Mouse (Mus musculus) adrenal gland, postnatal 36 days (tissue): ENCODE results near the gene Sppl2b. TPM values are rescaled to one million over a fixed set of nuclear protein-coding genes. Genes with fewer than 3 reads are reported as not detected.

ENCODE experiments used
- DNase-seq, 2 experiments: peaks; one replicate each; pipeline ENCODE4 v3.0.0; 2021; ENCODE audit warnings: mixed read lengths in 1 of 2
- total RNA-seq, 2 experiments: library from RNA; stranded (reverse); gene quantifications; 2 replicates each; pipeline ENCODE4 v1.2.3; 2021

Gene Sppl2b
- total RNA-seq, 2 experiments from 2014 or later = 28.1 to 30.3 TPM

DNA sequence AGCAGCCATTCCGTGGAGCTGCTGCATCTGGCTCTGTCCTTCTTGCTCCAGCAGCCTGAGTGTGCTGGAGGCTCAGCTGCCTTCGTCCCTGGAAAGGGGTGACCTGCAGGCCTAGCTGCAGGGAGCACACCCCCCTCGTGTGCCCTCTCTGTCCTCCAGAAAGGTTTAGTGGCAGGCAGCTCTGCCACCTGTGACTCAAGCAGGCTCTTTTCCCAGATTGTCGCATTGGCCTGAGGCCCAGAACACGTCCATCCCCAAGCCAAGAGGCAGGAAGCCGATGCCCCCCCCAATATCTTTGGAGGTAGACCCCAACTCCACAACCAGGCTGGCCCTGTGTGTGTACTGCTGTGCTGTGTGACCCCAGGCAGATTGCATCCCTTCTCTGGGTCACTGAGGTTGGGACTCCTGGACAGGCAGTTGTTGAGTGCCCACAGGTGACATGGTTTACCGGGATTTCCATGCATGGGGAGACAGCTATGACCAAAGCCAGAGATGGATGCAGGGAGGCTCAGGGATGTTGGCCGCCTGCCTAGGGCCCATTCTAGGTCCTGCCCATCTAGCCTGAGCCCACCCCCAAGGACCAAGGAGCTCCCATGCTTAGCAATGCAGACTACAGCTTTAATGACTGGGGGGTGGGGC lies 9.9 kb upstream of the Sppl2b start:
- peak in 1 of 2 experiments; percentile 15 for DNase-seq

DNA sequence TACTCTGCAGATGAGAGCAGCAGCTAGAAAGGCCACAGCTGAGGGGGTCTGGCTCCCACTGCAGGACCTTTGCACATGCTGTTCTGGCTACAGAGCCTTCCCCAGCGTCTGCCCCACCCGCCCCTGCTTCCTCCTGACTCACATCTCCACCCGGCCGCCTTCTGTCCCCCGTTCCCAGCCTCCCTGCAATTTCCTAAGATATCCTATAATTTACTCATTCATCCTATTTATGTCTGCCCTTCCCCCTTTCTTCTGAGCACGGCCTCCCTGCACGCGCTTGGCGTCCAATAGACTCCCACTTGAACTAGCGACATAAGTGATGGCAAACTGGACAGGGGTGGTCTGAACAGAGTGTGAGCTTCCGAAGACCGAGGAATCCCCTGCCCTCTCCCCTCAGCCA lies 9.3 kb upstream of the Sppl2b start:
- DNase-seq = no peak

DNA sequence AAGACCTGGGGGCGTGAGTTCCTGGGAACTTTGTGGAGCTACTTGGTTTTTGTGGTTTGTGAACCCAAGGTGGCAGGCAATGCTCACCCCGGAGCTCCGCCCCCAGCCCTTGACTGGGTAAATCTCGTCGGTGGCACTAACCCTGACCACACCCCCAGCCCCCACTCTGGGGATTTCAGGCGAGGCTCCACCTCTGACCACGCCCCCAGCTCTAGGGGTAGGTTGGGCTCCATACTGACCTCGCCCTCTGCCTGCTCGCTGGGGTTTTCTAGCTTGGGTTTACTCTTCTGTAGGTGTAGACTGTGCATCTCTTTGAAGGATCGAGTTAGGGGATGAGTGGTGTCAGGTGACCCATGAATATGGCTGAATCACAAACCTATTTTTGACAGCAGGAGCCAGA lies 6.5 kb upstream of the Sppl2b start:
- peak; percentile 63 to 75 for DNase-seq

DNA sequence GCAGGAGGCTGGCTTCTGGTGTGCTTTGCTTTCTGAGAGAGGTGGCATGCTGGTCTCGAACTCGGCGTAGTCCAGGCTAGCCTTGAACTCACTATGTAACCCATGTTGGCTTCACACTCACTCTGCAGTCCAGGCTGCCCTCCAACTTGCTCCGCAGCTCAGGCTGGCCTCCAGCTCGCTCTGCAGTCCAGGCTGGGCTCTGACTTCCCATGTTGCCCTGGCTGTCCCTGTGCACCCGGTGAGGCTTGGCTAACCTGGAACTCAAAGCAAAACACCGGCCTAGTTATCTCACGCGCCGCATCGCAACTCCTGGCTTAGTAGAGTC lies 636 bp downstream of the Sppl2b start:
- no peak for DNase-seq

DNA sequence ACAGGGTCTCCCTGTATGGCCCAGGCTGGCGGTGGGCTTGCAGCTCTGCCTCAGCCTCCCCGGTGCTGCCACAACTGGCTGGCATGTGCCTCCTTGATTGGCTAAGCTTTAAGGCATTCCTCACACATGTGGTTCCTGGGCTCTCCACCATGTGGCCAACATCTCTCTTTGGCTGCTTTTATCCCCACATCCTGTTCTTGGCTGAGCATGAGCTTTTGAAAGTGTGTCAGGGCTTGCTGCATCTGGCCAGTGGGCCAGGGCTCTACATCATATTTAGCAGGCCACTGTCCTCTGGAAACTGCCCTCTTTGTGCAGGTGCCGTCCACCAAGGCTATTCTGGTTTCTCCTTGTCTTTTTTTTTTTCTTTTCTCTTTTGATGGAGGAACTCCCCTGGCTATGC lies 1.2 kb downstream of the Sppl2b start:
- DNase-seq = no peak

DNA sequence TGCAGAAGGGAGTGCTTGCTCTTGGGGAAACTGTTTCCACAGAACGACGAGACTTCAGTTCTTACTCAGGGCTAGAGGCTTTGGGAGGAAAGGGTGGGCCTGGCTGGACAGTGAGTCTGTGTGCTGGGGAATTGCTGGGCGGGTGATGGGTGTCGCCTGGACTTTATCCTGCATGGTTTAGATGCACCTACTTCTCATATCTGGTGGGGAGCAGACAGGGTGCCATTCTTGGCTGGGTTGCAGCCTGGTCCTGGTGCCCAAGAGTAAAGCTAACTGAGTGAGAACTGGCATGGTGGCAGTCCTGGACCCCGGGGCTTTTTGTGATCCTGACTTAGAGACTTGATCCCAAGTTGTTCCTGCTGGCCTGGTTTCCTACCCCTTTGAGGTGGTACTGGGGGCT lies 1.8 kb downstream of the Sppl2b start:
- DNase-seq = no peak

DNA sequence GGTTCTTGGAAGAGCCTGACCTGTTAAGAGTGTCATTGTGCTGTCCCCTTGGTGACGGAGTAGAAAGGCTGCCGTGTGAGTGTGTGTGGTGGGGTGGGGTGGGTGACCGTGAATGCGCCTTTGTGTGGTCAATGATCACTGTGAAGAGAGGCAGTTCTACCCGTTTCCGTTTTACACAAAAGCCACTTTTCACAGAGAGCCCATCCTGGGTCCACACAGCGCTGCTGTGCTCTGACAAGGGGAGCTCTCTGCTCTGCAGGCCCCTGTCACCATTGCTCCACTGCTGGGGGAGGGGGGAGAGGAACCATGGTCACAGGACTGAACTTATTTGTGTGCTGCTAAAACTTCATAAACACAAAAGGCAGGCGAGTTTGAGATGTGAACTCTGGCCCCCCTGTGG lies 2.3 kb downstream of the Sppl2b start:
- no peak for DNase-seq

DNA sequence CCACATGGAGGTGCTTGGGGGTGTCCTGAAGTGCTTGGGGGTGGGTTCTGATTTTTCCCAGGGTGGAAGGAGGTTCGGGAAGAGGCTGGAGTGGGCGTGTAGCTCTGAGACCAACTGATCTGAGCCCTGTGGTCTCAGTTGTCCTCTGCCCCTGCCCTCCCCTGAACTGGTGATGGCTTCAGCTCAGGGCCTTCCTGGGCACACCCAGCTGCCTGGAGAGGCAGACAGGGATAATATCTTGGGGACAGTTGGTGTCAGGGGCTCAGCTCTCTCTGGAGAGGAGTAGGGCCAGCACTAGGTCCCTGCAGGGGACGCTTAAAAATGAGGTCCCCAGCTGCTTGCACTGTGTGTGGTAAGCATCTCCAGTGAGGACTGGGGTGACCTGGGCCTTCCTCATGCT lies 2.8 kb downstream of the Sppl2b start:
- no peak for DNase-seq

DNA sequence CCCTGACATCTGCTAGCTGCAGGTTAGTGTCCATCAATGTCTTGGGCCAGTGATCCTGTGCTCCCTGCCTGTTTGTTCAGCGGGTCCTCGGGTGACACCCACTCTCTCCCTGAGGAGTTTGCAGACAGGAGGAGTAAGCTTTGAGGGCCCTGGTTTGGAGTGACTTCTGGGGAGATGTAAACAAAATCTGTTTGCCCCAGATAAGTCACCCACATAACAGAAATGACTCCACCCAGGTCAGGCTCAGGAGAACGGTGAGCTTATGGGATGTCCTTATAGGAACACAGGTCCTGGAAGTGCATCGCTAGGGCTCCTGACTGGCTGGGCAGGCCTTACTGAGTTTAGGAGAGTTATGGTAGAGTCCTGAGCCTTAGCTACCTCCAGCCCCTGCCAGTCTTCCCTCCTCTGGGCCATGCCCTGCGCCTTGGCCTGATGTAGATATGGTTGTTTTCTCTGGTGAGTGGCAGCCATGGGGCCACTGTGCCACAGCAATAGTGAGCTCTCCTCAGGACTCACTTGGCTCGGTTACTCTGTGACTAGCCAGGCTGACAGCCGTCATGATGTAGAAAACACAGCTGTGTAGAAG lies 3.4 kb downstream of the Sppl2b start:
- DNase-seq = no peak

DNA sequence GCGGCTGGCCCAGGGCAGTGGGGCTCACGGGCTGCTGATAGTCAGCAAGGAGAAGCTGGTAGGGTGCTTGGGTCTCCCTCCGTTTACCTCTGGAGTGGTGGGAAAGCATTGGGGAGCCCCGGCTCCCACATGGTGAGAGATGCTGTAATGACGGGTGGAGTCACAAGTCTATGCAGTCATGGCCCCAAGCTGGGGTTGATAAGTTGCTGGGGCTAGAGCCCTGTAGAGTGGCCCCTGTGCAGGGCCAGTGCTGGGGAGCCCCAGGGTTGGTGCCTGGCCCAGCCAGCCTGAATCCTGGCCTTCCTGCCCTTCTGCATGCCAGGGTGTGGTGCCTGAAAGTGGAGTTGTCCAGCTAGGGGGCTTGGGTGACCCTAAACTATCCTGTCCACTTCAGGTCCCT lies 7.2 kb downstream of the Sppl2b start:
- no peak for DNase-seq

DNA sequence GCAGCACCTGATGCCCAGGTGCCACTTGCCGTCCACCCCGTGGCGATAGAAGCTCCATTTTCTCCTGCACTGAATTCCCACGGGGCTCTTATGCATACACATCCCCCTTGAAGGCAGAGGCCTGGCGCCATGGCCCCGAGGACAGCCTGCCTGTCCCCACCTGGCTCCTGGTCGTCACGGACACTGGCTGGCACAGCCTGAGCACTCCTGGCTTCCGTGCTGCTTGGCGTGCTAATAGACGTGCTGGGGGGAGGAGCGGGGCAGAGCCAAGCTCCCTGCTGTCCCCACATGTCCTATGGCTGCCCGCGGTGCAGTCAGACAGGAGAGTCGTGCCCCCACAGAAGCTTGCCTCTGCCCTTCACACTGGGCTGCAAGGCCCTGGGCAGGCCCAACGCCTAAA lies 9.4 kb downstream of the Sppl2b start:
- DNase-seq = no peak

DNA sequence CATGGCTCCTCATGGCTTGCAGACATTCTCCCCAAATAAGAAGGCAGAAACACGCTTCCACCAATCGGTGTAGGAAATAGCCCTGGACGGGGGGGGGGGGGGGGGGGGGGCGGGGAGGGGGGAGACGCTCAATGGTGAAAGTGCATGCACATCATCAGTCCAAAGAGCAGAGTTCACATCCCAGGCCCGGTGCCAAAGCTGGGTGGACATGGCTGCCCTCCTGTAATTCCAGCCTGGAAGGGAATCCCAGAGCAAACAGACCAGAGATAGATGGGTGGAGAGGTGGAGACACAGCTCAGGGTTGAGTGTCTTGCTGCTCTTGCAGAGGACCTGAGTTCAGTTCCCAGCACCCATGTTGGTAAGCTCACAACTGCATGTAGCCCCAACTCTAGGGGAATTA lies 15.9 kb downstream of the Sppl2b start:
- peak in 1 of 2 experiments; percentile 25 for DNase-seq

DNA sequence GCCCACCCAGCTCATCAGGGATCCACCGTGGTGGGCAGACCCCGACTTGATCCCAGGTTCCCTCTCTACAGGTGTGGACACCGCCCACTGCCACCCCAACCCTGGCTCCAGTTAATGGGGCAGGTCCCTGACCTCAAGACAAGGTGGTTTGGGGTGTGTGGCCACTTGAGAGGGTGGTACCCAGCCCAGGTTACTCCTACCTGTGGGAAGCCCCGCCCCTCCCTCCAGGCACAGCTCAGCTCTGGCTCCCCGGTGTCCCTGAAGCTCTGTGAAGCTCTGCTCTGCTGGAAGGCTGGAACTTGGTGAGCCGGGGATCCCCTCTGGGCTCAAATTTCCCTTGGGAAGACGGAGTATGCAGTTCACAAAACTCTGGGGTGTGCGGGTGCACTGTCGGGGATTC lies 16.5 kb downstream of the Sppl2b start, which contains the start of gene Tmprss9:
Gene Tmprss9, plus strand, starts transcription at position 268 of the 400 bp plus-strand sequence.
- DNase-seq = no peak

DNA sequence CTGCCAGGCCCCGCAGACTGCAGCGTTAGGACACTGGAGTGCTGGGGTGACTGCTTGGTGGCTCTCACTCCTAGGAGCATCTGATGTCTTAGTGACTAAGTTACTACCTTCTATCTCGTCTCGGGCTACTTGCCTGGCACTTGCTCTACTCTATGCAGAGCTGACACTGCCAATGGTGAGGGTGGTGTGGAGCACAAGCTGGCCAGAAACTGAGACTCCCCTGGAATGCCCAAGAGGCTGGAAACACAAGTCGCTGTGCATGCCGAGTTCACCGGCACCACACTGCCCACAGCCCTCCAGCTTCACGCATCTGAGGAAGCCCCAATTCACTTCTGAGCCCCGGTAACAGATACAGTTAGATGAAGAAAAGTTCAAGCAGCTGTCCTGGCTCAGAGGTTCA lies 19.0 kb downstream of the Sppl2b start:
- DNase-seq = no peak

DNA sequence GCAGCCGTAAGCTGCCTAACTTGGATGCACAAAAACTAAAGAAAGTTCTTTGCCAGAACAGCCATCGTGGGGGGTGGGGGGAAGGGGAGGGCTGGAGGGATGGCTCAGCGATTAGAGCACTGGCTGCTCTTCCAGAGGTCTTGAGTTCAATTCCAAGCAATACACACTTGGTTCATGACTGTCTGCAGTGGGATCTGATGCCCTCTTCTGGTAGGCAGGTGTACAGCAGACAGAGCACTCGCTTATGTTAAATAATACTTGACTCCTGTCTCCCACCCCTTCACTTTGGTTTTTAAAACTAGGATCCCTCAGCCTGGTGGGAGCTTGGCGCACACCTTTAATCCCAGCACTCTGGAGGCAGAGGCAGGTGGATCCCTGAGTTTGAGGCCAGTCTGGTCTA lies 21.0 kb downstream of the Sppl2b start:
- peak; percentile 63 to 72 for DNase-seq

DNA sequence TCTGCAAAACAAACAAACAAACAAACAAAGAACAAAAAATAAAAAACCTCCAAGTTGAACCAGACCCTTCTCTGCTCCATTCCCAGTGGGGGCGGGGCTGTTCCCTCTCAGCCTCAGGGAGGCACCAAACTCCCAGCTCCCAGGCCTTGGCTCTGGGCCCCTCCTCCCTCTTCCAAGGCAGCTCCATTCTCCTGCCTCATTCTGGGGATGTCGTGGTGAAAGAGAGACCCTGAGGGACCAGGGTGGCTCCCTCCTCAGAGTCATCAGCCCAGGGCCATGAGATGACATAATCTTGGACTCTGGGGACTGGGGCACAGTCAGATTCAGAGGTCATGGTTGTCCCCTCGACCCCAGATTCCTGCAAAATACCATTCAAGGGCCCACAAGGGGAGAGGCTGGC lies 21.5 kb downstream of the Sppl2b start:
- DNase-seq = peak in 1 of 2 experiments; percentile 18

DNA sequence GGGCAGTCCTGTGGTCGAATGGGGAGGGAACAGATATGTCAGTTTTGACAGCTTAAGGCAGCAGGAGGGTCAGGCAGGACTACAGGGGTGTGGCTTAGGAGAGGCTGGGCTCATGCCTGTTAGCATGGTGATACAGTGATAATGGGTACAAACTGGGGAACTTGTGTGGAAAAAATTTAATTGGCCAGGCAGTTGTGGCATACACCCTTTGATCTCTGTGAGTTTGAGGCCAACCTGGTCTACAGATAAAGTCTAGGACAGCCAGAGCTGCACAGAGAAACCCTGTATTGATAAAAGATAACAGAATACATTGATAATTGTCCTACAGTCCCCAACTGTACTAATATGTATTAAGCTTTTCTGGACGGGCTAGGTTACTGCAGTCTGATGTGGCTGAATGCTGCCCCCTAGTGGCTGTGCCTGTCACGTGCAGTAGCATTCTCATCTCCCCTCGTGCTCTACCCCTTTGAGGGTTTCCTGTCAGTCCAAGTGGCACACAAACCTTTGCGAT lies 25.1 kb downstream of the Sppl2b start:
- peak; percentile 75 to 86 for DNase-seq

DNA sequence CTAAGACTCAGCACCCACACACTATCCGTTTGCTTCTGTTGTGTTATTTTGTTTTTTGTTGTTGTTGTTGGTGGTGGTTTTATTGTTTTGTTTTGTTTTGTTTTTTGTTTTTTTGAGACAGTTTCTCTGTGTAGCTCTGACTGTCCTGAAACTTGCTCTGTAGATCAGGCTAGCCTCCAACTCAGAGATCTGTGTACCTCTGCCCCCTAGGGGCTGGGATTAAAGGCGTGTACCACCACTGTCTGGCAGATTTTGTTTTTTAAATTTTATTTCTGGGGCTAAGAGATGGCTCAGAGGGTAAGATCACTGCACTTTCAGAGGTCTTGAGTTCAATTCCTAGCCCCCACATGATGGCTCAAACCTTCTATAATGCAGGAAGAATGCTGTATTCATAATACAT lies 25.8 kb downstream of the Sppl2b start:
- no peak for DNase-seq

DNA sequence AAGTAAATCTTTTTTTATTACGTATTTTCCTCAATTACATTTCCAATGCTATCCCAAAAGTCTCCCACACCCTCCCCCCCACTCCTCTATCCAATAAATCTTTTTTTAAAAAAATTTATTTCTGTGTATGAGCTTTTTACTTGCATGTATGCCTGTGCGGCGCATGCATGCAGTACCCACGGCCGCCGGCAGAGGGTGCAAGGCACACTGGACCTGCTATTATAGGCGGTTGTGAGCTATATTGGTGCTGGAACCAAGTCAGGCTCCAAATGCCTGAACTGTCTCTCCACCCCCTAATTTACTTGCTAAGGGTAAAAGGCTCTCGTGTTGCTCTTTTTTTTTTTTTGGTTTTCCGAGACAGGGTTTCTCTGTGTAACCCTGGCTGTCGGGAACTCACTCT lies 26.2 kb downstream of the Sppl2b start:
- DNase-seq = peak; percentile 82 to 84

DNA sequence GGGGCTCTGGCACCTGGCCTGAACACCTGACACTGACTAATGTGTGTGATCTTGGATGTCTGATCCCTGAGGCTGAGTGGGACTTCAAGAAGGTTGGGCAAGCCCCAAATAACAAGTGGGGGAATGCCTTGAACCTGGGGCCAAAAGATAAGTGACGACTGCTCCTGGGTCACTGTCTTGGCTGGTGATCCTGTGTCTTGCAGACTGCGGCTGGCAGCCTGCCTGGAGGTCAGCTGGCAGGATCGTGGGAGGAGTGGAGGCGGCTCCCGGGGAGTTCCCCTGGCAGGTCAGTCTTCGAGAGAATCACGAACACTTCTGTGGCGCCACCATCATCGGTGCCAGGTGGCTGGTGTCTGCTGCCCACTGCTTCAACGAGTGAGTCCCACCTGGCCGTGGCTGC lies 32.1 kb downstream of the Sppl2b start:
- peak; percentile 90 to 91 for DNase-seq

DNA sequence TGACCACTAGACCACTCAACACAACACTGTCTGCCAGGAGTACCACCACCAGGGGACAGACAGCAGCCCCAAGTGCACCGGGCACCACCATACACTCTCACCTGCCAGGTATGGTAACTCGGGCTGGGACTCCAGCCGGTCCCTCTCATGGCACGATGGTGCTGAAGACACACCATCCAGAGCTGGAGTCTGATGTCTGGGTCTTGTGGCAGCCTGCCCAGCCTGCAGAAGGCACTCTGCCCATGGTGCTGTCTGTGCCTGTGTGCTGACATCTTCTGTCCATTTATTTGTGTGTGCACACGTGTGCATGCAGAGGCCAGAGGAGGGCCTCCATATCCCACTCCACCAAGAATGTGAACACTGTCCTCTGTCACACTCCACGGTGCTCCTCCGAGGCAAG lies 40.0 kb downstream of the Sppl2b start:
- DNase-seq = no peak

DNA sequence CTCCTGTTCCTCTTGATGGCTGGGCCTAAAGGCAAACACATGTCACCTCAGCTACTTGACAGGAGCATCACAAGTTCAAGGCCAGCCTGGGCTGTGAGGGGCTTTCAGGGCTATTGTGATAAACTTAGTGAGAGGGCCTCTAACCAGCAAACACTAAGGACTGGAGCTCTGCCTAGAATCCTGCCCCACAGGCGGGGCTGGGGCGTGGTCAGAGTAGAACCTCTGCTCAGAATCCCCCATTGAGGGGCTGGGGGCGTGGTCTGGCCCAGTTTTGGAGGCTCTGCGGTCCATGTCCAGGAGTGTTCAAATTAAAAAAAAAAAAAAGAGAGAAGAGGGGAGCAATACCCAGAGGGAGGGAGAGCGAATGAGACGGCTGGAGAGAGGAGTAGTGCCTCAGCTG lies 40.6 kb downstream of the Sppl2b start:
- no peak for DNase-seq

DNA sequence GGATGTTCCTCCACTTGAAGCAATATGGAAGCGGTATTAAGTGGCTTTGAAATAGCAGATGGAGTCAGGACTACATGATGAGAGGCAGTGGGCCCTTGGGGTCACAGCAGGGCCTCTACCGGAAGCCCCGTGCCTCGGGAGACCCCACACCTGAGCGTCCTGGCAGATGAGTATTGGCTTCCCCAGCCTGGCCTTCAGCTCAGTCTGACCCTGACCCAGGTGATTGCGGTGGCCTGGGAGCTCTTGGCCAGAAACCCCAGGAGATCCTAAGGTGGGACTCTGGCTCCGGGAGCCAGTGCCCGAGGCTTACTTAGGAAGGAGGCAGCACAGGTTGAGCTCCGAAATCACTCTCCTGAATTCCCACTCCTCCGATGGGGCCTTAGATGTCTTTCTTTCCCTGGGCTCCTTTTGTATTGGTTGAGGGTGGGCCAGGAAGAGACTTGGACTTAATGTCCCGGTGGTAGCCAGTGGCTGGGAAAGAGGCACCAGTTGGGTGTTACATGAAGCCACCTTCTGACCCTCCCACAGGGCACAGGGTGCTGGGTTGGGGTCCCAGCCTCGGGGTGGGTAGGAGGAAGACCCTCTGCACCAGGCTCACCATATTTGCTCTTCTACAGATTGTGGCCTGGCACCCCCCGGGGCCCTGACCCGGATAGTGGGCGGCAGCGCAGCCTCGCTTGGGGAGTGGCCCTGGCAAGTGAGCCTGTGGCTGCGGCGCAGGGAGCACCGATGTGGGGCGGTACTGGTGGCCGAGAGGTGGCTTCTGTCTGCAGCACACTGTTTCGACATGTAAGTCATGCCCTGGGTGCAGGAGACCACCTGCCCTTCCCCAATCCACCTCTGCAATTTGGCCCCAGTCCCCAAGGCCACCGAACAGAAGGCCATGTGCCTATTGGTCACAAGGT lies 41.8 kb downstream of the Sppl2b start:
- DNase-seq = no peak
